Comparison of ENCODE assay signal across 9 mouse cellular contexts in the genomic region with DNA sequence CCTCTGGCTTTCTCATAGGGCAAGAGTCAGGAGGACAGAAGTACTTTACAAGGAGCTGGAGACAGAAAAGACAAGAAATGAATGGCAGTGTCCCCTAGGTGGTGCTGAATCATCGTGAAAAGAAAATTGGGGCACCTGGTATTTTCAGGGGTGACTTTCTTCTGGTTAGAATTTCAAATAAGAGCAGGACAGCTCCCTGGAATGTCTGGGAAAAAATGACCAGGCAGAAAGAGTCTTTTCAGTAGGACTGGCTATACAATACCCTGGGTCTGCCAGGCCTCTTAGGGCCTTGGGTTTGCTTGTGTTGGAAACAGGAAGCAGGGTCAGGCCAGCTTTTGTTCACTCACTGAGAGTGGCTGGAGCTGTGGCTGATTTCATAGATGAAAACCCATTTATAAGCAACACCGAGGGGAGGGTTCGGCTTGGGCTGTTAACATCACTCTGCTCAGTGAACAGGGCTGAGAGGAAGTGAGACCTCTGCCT. TPM values are rescaled to one million over a fixed set of nuclear protein-coding genes. Genes with fewer than 3 reads are reported as not detected.
A peak's percentile ranks its signal among the peaks of the same experiment; 100 is the strongest.
DNase-seq lines count a peak whose midpoint lies in the region; TF ChIP-seq lines count a peak whose summit lies in the region.
"Had no signal": no experiment of that assay in that cellular context is flagged by ENCODE, and none has a peak within 500 bp of the region (broad histone marks: within the 10 kb centered on the region; RNA-seq: fewer than 3 reads in every experiment).

No protein-coding gene starts in this region.

- intact Hi-C loops in heart, postnatal 10 days (cut with DNase I), result loop anchor here (2.0 to 10.0 kb wide), 6 partner anchors 96 to 686 kb away; no protein-coding TSS in a partner anchor

- no peaks in the 10 kb centered on the region for H3K36me3 ChIP-seq in embryonic facial prominence, embryonic 10.5 days (replicated peaks)

- H3K4me3 ChIP-seq in embryonic facial prominence, embryonic 10.5 days, result no peak overlapping the region
- no peak overlapping the region for H3K4me3 ChIP-seq in lung, adult 2 months (replicated peaks; ENCODE audit: extremely low read depth, low read depth, low read length)

- H3K9me3 ChIP-seq in embryonic facial prominence, embryonic 10.5 days, result no peaks in the 10 kb centered on the region

- TF ChIP-seq CTCF in lung, adult 2 months (IDR thresholded peaks at IDR 0.05; ENCODE audit: insufficient read depth, low read length), result no peak

- H3K4me1 ChIP-seq in embryonic facial prominence, embryonic 10.5 days, result peaks cover 35% of the 10 kb centered on the region
- H3K4me1 ChIP-seq in lung, adult 2 months (ENCODE audit: control insufficient read depth, insufficient read depth, low read length), result no peaks in the 10 kb centered on the region

- peak; percentile 79 for DNase-seq in 3T3-L1 (ENCODE audit: low read depth, low spot score)
- DNase-seq in adrenal gland, adult 2 months, result peak; percentile 48
- peak; percentile 46 for DNase-seq in embryonic facial prominence, embryonic 10.5 days (ENCODE audit: low spot score)
- DNase-seq in heart, postnatal 10 days, result peak; percentile 53 to 61
- DNase-seq in kidney, postnatal 25 days, result peak; percentile 26 to 54
- peak; percentile 6 for DNase-seq in lung, adult 2 months
- peak; percentile 77 for DNase-seq in retina, embryonic 14.5 days (ENCODE audit: low spot score)
- no peak for DNase-seq in ovary, postnatal 10 days (ENCODE audit: low spot score)

- peak overlapping the region; percentile 58 for H3K27ac ChIP-seq in embryonic facial prominence, embryonic 10.5 days (replicated peaks)

- no peaks in the 10 kb centered on the region for H3K27me3 ChIP-seq in embryonic facial prominence, embryonic 10.5 days (replicated peaks; ENCODE audit: low read depth, poor library complexity, severe bottlenecking)

- 17% methylated on average over 3 of the region's 3 CpGs for WGBS in embryonic facial prominence, embryonic 10.5 days
- WGBS in lung, adult 2 months, result 21% methylated on average over 3 of the region's 3 CpGs

- TF ChIP-seq POLR2A in lung, adult 2 months (IDR thresholded peaks at IDR 0.05; ENCODE audit: borderline replicate concordance, extremely low read depth, low read depth, low read length), result no peak

RNA-seq across cellular contexts. Expression of a gene that starts 5.8 kb away (rescaled TPM):
- not detected for total RNA-seq in adrenal gland, adult 2 months (2021)
- polyA plus RNA-seq in adrenal gland, adult 2 months (2012; rRNA removed), result not detected in 2 replicates
- 0.27 and 0.33 TPM in 2 replicates for polyA plus RNA-seq in embryonic facial prominence, embryonic 10.5 days (2016; fragmentation: Nextera tagmentation; extraction: Ambion mirVana)
- not detected for total RNA-seq in heart, postnatal 10 days (2021)
- not detected in 2 replicates for polyA plus RNA-seq in lung, adult 2 months (2012; rRNA removed)
- total RNA-seq: adrenal gland, postnatal 4 days had no signal

RNA-seq across cellular contexts. Expression of a gene that starts 32.8 kb away (rescaled TPM):
- total RNA-seq in adrenal gland, adult 2 months (2021), result 10 to 100 TPM; 19.1 to 23.9 TPM
- polyA plus RNA-seq in adrenal gland, adult 2 months (2012; rRNA removed), result 0.57 and 0.78 TPM in 2 replicates
- polyA plus RNA-seq in embryonic facial prominence, embryonic 10.5 days (2016; fragmentation: Nextera tagmentation; extraction: Ambion mirVana), result 72.4 and 73.2 TPM in 2 replicates
- 10 to 100 TPM; 25.0 to 25.4 TPM for total RNA-seq in heart, postnatal 10 days (2021)
- 1.5 and 3.3 TPM in 2 replicates for polyA plus RNA-seq in lung, adult 2 months (2012; rRNA removed)

RNA-seq across cellular contexts. Expression of a gene that starts 33.1 kb away (rescaled TPM):
- total RNA-seq in adrenal gland, adult 2 months (2021), result under 1 TPM in 1 of 2 experiments, not detected in 1; 0.17 TPM
- not detected in 2 replicates for polyA plus RNA-seq in adrenal gland, adult 2 months (2012; rRNA removed)
- polyA plus RNA-seq in embryonic facial prominence, embryonic 10.5 days (2016; fragmentation: Nextera tagmentation; extraction: Ambion mirVana), result 0.11 and 0.28 TPM in 2 replicates
- not detected for total RNA-seq in heart, postnatal 10 days (2021)
- polyA plus RNA-seq in lung, adult 2 months (2012; rRNA removed), result 0.77 and 1.6 TPM in 2 replicates

Comparison
In these comparisons a context has a peak if more than half of its experiments do, and no peak if none do; other contexts are left out.
1. RNA of a gene that starts 32.8 kb away (polyA plus RNA-seq): 72.4 to 73.2 TPM in embryonic facial prominence, embryonic 10.5 days; 1.5 to 3.3 TPM in lung, adult 2 months and 0.57 to 0.78 TPM in adrenal gland, adult 2 months; every median in the first group is over 10 times any median in the second.